Mouse (Mus musculus) heart, embryonic 11.5 days (tissue): ENCODE measurements around the gene Katnbl1. TPM values are rescaled to one million over a fixed set of nuclear protein-coding genes. Genes with fewer than 3 reads are reported as not detected.
"Not testable (repeated sequence)": the region's sequence is repeated elsewhere in the genome, so short reads cannot be mapped to it uniquely, and the experiment has no call there.

ENCODE experiments used
- ATAC-seq: fragments of 200-750 bp; cut with Nextera tagmentation; replicated peaks from 2 replicates; pipeline ENCODE4 v1.8.0; 2017; ENCODE audit warnings: moderate library complexity; ENCODE audit not compliant: insufficient number of reproducible peaks, low FRiP score, low TSS enrichment
- H3K27ac ChIP-seq: fragments of 300-500 bp; sonication (generic); 2 replicates; pipeline ENCODE4 v1.5.1; 2014; ENCODE audit warnings: mild to moderate bottlenecking, low read depth, low read length
- H3K27me3 ChIP-seq: fragments of 300-500 bp; sonication (generic); 2 replicates; pipeline ENCODE4 v1.6.1; 2014; ENCODE audit warnings: mild to moderate bottlenecking, low read length, mixed read lengths; ENCODE audit not compliant: control insufficient read depth, insufficient read depth
- H3K36me3 ChIP-seq: fragments of 300-500 bp; sonication (generic); 2 replicates; pipeline ENCODE4 v1.6.1; 2014; ENCODE audit warnings: mild to moderate bottlenecking, low read length, moderate library complexity, mixed read lengths; ENCODE audit not compliant: control insufficient read depth, insufficient read depth
- H3K4me1 ChIP-seq: fragments of 300-500 bp; sonication (generic); 2 replicates; pipeline ENCODE4 v1.6.1; 2014; ENCODE audit warnings: low read length; ENCODE audit not compliant: control insufficient read depth, insufficient read depth
- H3K4me2 ChIP-seq: fragments of 300-500 bp; sonication (generic); 2 replicates; pipeline ENCODE4 v1.6.1; 2014; ENCODE audit warnings: mild to moderate bottlenecking, moderate library complexity
- H3K4me3 ChIP-seq: fragments of 300-500 bp; sonication (generic); 2 replicates; pipeline ENCODE4 v1.5.1; 2014; ENCODE audit warnings: low read depth, low read length
- H3K9ac ChIP-seq: fragments of 300-500 bp; sonication (generic); 2 replicates; pipeline ENCODE4 v1.6.1; 2014; ENCODE audit warnings: mild to moderate bottlenecking, low read depth, low read length, moderate library complexity
- H3K9me3 ChIP-seq: fragments of 300-500 bp; sonication (generic); replicated peaks from 2 replicates; pipeline ENCODE4 v1.6.1; 2016; ENCODE audit warnings: low read length; ENCODE audit not compliant: control insufficient read depth
- WGBS: fragments of 180-500 bp; shearing (Covaris S2); extraction: QIAGEN DNeasy Blood & Tissue Kit; methylation state at CpG from one replicate; pipeline ENCODE4 v1.1.7; 2014; ENCODE audit not compliant: insufficient replicate concordance; 5-methylcytosine and 5-hydroxymethylcytosine counted together
- polyA plus RNA-seq: library from polyadenylated mRNA; unstranded; fragments of >200 nt; fragmentation: Nextera tagmentation; extraction: Ambion mirVana; gene quantifications from 2 replicates; pipeline ENCODE4 v1.2.1, GENCODE M21; 2014

Gene Katnbl1
- polyA plus RNA-seq, 1 experiment from 2014 or later = 30.8 TPM

- H3K27ac ChIP-seq = no peak overlapping the region
- no peaks in the 10 kb centered on the region for H3K9me3 ChIP-seq
- no peak for ATAC-seq
- no peak overlapping the region for H3K4me2 ChIP-seq
- no peaks in the 10 kb centered on the region for H3K36me3 ChIP-seq
- no peak overlapping the region for H3K9ac ChIP-seq
- no peaks in the 10 kb centered on the region for H3K27me3 ChIP-seq
- 88% methylated on average over 4 of the region's 4 CpGs for WGBS
- H3K4me1 ChIP-seq = no peaks in the 10 kb centered on the region
- no peak overlapping the region for H3K4me3 ChIP-seq
These were observed 50.7 kb downstream of the Katnbl1 start for GRCm38 (mm10) chr2:112429665-112430064.

DNA sequence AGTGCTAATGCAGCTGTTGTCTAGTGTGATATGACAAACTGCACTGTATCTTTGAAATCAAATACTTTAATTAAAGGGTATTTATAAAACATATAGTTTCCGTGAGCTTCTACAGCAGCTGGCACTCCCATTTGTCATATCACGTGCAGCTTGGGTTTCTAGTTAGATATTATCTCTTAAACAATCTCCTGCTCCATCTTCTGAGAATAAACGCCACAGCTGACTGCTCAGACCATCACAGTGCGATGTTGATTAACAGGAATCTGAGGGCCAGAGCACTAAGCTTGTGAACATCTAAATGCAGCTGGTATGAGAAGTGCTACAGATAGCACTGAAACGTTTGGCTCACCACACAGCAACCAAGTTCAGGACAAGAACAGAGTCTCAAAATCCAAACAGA is 51.4 kb downstream of the Katnbl1 start:
- Histone ChIP-seq H3K4me3 (no peak overlapping the region), H3K36me3 (no peaks in the 10 kb centered on the region), H3K27me3 (no peaks in the 10 kb centered on the region), H3K9ac (no peak overlapping the region), H3K27ac (no peak overlapping the region), H3K9me3 (no peaks in the 10 kb centered on the region), H3K4me2 (no peak overlapping the region), H3K4me1 (no peaks in the 10 kb centered on the region)
- ATAC-seq = no peak
- 54% methylated on average over 5 of the region's 5 CpGs for WGBS

GRCm38 (mm10) chr2:112432523-112432922 is 53.5 kb downstream of the Katnbl1 start:
- ATAC-seq = no peak
- no peak overlapping the region for H3K4me2 ChIP-seq
- WGBS = 85% methylated on average over 2 of the region's 2 CpGs

GRCm38 (mm10) chr2:112433359-112433758 is 54.3 kb downstream of the Katnbl1 start:
- no peaks in the 10 kb centered on the region for H3K4me1 ChIP-seq
- no peak overlapping the region for H3K9ac ChIP-seq
- 78% methylated on average over 2 of the region's 2 CpGs for WGBS
- no peak overlapping the region for H3K4me2 ChIP-seq
- no peak for ATAC-seq
- no peak overlapping the region for H3K4me3 ChIP-seq
- H3K27me3 ChIP-seq = no peaks in the 10 kb centered on the region
- H3K36me3 ChIP-seq = no peaks in the 10 kb centered on the region
- H3K9me3 ChIP-seq = no peaks in the 10 kb centered on the region
- no peak overlapping the region for H3K27ac ChIP-seq

More at GRCm38 (mm10) chr2:112432523-112432922, 53.5 kb downstream of the Katnbl1 start:
- no peak overlapping the region for H3K4me3 ChIP-seq
- H3K27ac ChIP-seq = no peak overlapping the region
- H3K4me1 ChIP-seq = no peaks in the 10 kb centered on the region
- H3K36me3 ChIP-seq = no peaks in the 10 kb centered on the region
- no peak overlapping the region for H3K9ac ChIP-seq
- no peaks in the 10 kb centered on the region for H3K9me3 ChIP-seq
- H3K27me3 ChIP-seq = no peaks in the 10 kb centered on the region

DNA sequence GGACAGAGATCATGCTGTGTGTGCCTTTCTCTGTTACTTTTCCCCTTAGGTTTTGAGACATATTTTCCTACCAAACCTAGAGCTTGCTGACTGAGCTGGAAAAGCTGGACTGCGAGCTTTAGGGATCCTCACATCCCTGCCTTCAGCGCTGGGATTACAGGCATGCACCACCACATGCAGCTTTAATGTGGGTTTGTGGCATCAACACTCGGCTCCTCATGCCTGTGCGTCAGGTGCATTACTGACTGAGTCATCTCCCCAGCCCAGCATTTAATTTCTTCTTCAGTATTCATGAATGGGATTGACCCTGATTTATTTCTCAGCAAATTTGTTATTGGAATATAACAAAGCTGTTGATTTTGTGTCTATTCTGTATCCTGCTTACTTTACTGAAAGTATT is 57.3 kb downstream of the Katnbl1 start:
- Histone ChIP-seq H3K9ac (no peak overlapping the region), H3K4me1 (no peaks in the 10 kb centered on the region), H3K9me3 (no peaks in the 10 kb centered on the region), H3K36me3 (no peaks in the 10 kb centered on the region), H3K27ac (no peak overlapping the region), H3K27me3 (no peaks in the 10 kb centered on the region), H3K4me2 (no peak overlapping the region), H3K4me3 (no peak overlapping the region)
- no peak for ATAC-seq
- WGBS = 71% methylated on average over 4 of the region's 4 CpGs

GRCm38 (mm10) chr2:112437589-112437988 is 58.6 kb downstream of the Katnbl1 start:
- Histone ChIP-seq H3K4me2 (no peak overlapping the region), H3K4me3 (no peak overlapping the region), H3K9me3 (no peaks in the 10 kb centered on the region), H3K27ac (no peak overlapping the region), H3K4me1 (no peaks in the 10 kb centered on the region), H3K36me3 (no peaks in the 10 kb centered on the region), H3K27me3 (no peaks in the 10 kb centered on the region), H3K9ac (no peak overlapping the region)
- WGBS = 72% methylated on average over 2 of the region's 2 CpGs
- ATAC-seq = no peak

DNA sequence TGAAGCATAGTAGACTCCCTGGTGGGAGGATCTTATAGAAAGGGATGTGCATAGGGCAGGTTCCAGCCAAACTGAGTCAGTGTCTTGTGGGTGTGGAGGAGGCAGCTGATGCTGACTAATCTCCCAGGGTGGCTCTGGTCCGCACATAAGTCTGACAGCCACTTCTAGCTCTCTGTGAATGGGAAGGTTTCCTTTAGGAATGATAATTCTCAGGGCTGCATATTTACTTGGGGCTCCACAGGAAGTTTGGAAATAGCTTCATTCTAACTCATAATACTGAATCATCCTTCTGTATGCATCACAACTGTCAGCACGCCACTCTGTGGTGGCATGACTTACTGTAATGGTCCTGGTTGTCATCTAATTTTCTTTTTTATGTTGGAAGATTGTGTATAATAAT is 64.5 kb downstream of the Katnbl1 start:
- no peak for ATAC-seq
- Histone ChIP-seq H3K4me3 (no peak overlapping the region), H3K9me3 (no peaks in the 10 kb centered on the region), H3K9ac (no peak overlapping the region), H3K27ac (no peak overlapping the region), H3K4me2 (no peak overlapping the region), H3K36me3 (no peaks in the 10 kb centered on the region), H3K27me3 (no peaks in the 10 kb centered on the region), H3K4me1 (no peaks in the 10 kb centered on the region)
- 65% methylated on average over 2 of the region's 2 CpGs for WGBS

GRCm38 (mm10) chr2:112445511-112445910 is 66.5 kb downstream of the Katnbl1 start:
- Histone ChIP-seq H3K27me3 (no peaks in the 10 kb centered on the region), H3K4me3 (no peak overlapping the region), H3K4me1 (no peaks in the 10 kb centered on the region), H3K4me2 (no peak overlapping the region), H3K27ac (no peak overlapping the region), H3K9ac (no peak overlapping the region), H3K9me3 (no peaks in the 10 kb centered on the region), H3K36me3 (no peaks in the 10 kb centered on the region)
- no peak for ATAC-seq

DNA sequence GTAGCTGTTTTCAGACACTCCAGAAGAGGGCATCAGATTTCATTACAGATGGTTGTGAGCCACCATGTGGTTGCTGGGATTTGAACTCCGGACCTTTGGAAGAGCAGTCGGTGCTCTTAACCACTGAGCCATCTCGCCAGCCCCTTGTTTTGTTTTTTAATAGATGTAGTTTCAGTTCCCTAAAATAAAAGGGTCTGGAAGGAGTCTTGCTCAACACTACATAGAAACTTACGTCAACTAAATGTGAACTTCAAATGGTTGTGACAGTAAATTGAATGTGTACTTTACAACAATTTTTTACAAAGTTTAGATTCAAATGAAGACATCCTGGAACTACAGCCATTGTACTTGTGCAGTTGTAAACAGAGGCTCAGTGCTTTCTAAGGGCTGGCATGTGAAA is 69.0 kb downstream of the Katnbl1 start:
- H3K4me2 ChIP-seq, H3K27me3 ChIP-seq, H3K9me3 ChIP-seq, H3K27ac ChIP-seq, H3K4me3 ChIP-seq, H3K36me3 ChIP-seq, ATAC-seq, H3K9ac ChIP-seq, H3K4me1 ChIP-seq: not testable (repeated sequence)
- 71% methylated on average over 4 of the region's 4 CpGs for WGBS
